Mouse (Mus musculus) ovary, postnatal 36 days (tissue): Measurements from ENCODE around the gene Spata46.

Experiments used
- DNase-seq: peaks from one replicate; pipeline ENCODE4 v3.0.0; 2022; ENCODE audit warnings: low spot score, mixed read lengths

Gene Spata46

GRCm38 (mm10) chr1:170308503-170308902, at the start of gene Spata46:
Gene Spata46 (plus strand): TSS chr1:170308803.
- no peak for DNase-seq

- DNase-seq = no peak
These were observed 38.3 kb upstream of the Spata46 start for GRCm38 (mm10) chr1:170270281-170270680.

- DNase-seq = no peak
These were observed 37.9 kb upstream of the Spata46 start for GRCm38 (mm10) chr1:170270696-170271095.

GRCm38 (mm10) chr1:170273252-170273651, 35.4 kb upstream of the Spata46 start:
- DNase-seq = no peak

GRCm38 (mm10) chr1:170277016-170277415, 31.6 kb upstream of the Spata46 start, which contains the start of gene Sh2d1b1:
Gene Sh2d1b1 (plus strand): TSS chr1:170277320.
- no peak for DNase-seq

GRCm38 (mm10) chr1:170282415-170283129, 26.0 kb upstream of the Spata46 start:
- DNase-seq = no peak

- DNase-seq = no peak
These were observed 16.2 kb upstream of the Spata46 start for GRCm38 (mm10) chr1:170292239-170292951.

- no peak for DNase-seq
These were observed 15.3 kb upstream of the Spata46 start for GRCm38 (mm10) chr1:170293257-170293656.

- DNase-seq = no peak
These were observed 13.6 kb upstream of the Spata46 start for GRCm38 (mm10) chr1:170294786-170295570.

- no peak for DNase-seq
These were observed 9.1 kb upstream of the Spata46 start for GRCm38 (mm10) chr1:170299496-170299895.

- DNase-seq = no peak
These were observed 6.9 kb upstream of the Spata46 start for GRCm38 (mm10) chr1:170301686-170302085.

GRCm38 (mm10) chr1:170302456-170302855, 6.1 kb upstream of the Spata46 start:
- DNase-seq = no peak

- DNase-seq = no peak
These were observed 5.5 kb upstream of the Spata46 start for GRCm38 (mm10) chr1:170303103-170303502.

- no peak for DNase-seq
These were observed 3.6 kb upstream of the Spata46 start for GRCm38 (mm10) chr1:170305002-170305401.

- DNase-seq = no peak
These were observed 2.4 kb upstream of the Spata46 start, which contains the start of gene Gm7694 for GRCm38 (mm10) chr1:170306232-170306631. Gene Gm7694 (minus strand): TSS chr1:170306332.

GRCm38 (mm10) chr1:170311431-170311830, 2.8 kb downstream of the Spata46 start:
- no peak for DNase-seq

- no peak for DNase-seq
These were observed 13.4 kb downstream of the Spata46 start for GRCm38 (mm10) chr1:170322046-170322445.

- no peak for DNase-seq
These were observed 14.4 kb downstream of the Spata46 start for GRCm38 (mm10) chr1:170323001-170323400.

GRCm38 (mm10) chr1:170324312-170324711, 15.7 kb downstream of the Spata46 start:
- DNase-seq = no peak

- DNase-seq = no peak
These were observed 16.7 kb downstream of the Spata46 start for GRCm38 (mm10) chr1:170325277-170325676.

GRCm38 (mm10) chr1:170331926-170332325, 23.3 kb downstream of the Spata46 start:
- DNase-seq = no peak

- no peak for DNase-seq
These were observed 24.2 kb downstream of the Spata46 start for GRCm38 (mm10) chr1:170332775-170333174.
